Mouse (Mus musculus): ENCODE results near the gene Morf4l2.

- TF ChIP-seq CTCF (IDR thresholded peaks at IDR 0.05; ENCODE audit: borderline replicate concordance, insufficient read depth, low read depth, low read length) (no peak), POLR2A (IDR thresholded peaks at IDR 0.05; ENCODE audit: borderline replicate concordance, insufficient read depth, low read length) (peak; percentile 26; the same call in 1 of the 2 replicates)
Observed at GRCm38 (mm10) chrX:136708168-136708681, 35.3 kb downstream of the Morf4l2 start.
